Mouse (Mus musculus) hematopoietic stem cell, adult 5-6 weeks (primary cell): ENCODE data around the gene Srgap2. TPM values are rescaled to one million over a fixed set of nuclear protein-coding genes. Genes with fewer than 3 reads are reported as not detected.

Experiments
- ATAC-seq, 2 experiments: fragments of 125-278 bp in 1 of 2; replicated peaks in 1 of 2; 2 replicates each; pipeline ENCODE4 v1.8.0; 2016 to 2017; ENCODE audit warnings: inconsistent platforms in 2 of 2, mild to moderate bottlenecking in 2 of 2, moderate number of reproducible peaks in 2 of 2, low read depth in 1 of 2, moderate TSS enrichment in 1 of 2; ENCODE audit not compliant: low FRiP score in 2 of 2, poor library complexity in 2 of 2, severe bottlenecking in 2 of 2, insufficient read depth in 1 of 2, low TSS enrichment in 1 of 2
- total RNA-seq: library from RNA; stranded (forward); fragments of 172-1452, 232-1000 nt; gene quantifications from 2 replicates; pipeline ENCODE4 v1.2.3, GENCODE M21; 2017

Srgap2 gene
- total RNA-seq: 15.6 and 18.3 TPM in 2 replicates

DNA sequence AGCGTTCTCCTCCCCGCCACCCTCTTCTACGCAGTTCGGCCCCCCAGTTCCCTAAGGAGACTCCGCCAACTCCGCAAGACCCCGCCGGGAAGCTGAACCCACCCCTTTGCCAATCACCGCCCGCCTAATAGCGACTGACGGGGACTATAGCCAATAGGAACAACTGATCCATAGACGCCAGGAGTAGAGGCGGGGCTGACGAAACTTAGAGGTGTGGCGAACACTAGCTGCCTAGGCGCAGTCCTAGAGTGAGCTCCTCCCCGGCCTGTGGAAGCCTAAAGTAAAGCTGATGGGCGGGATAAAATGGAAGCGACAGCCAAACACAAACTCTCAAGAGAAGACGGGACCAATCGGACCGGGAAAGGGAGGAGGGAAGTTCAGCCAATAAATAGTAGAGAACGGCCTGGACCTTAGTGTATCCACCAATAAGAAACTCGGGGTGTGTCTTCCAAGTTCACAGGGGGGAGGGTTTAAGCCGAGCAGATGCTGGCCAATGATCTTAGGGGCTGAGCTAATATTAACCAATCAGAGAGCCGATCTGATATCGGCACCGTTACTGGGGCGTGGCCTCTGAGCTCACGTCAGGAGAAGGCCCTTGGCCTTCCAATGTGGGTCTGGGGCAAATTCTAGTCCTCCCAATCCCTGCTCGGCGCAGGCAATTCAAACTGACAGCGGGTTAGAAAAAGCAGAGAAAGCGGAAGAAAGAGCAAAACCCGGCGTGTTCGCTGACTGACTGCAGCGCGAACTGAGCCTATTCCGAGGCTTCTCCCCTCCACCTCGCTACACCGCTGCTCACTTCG, at the start of gene Srgap2, which contains the start of gene Fam72a:
Gene Srgap2, minus strand, starts transcription at position 72 of the 800 bp plus-strand sequence.
Gene Fam72a, plus strand, starts transcription at position 623 of the 800 bp plus-strand sequence.
- peak; percentile 82 to 89 for ATAC-seq

DNA sequence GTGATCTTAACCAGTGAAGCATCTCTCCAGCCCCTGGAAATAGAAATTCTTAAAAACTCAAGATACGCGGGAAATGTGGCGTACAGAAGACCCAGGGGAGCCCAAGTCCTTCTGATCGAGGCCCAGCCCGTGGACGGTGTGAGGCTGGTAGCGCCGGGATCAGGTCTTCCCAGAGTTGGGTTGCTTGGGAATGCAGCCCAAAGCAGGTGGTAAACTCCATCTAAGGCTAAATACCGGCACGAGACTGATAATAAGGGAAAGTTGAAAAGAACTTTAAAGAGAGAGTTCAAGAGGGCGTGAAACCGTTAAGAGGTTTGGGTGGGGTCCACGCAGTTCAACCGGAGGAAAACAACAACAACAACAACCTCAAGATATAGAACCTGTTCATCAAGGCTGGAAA, 46.6 kb upstream of the Srgap2 start:
- ATAC-seq: peak; percentile 56 to 74; a peak in 2 of 4 replicates

DNA sequence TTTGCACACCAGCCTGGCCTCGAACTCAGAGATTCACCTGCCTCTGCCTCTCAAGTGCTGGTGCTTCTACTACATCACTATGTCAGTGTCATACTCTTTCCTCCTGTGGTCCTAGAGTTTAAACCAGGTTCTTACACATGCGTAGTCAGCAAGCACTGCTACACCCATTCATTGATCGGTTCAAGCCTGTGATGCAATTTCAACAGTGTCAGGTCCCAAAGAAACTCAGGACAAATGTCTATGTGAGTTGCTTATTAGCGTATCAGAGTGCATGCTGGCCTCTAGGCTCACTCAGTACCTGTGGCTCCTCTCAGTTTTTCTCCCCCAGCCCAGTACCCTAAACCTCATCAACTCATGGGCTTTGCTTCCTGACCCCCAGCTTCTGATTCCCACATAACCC, 43.2 kb upstream of the Srgap2 start:
- no peak for ATAC-seq

DNA sequence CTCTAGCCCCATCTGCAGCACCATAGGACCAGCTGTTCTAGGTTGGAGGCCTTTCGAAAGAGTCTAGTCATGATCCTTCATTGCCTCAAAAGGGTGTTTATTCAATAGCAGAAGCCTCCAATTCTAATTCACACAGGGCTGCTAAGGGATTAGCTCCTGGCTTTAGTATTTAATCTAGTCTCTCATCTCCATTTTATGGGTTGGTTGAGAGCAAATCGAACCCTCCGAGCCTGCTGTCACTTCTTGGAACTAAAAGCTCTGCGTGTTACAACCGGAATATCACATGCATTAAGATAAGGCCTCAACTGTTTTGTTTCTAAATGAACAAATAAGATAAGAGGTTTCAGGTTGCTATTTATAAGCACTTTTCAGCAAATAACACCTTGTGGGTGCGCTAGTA, 42.6 kb upstream of the Srgap2 start:
- no peak for ATAC-seq

DNA sequence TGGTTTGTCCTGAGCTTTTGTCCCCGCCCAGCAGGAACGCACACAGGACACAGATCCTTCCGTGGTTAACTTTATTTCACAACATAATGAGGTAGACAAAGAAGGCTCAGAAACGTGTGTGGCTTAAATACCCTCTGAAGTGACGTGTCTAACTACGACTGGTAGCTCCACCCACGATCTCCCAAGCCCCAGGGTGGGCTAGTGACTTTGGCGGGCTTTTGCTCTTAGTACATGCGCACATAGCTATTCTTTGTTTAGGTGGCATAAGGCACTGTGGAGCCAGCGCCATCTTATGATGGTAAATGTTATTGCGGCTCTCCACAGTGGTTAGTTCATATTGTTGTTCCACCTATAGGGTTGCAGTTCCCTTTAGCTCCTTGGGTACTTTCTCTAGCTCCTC, 38.9 kb upstream of the Srgap2 start:
- ATAC-seq: peak; percentile 37 to 39; a peak in 1 of 4 replicates

DNA sequence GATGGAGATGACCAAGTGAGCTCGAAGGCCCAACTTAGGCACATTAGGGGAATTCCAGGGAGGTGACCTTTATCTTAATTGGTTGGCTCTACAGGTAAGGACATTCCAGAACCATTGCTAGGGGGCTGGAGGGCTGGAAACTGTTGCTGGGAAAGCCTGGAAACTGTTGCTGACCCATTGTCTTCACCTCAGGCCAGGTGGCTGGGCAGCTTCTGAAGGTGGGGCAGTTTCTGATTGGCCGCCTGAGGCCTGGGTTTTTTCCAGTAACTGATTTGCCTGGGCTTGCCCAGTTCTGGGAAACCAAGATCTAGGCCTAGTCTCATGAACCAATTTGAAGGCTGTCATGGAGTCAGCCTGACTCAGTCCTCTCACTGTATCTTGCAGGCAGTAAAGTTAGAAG, 34.9 kb upstream of the Srgap2 start:
- no peak for ATAC-seq

DNA sequence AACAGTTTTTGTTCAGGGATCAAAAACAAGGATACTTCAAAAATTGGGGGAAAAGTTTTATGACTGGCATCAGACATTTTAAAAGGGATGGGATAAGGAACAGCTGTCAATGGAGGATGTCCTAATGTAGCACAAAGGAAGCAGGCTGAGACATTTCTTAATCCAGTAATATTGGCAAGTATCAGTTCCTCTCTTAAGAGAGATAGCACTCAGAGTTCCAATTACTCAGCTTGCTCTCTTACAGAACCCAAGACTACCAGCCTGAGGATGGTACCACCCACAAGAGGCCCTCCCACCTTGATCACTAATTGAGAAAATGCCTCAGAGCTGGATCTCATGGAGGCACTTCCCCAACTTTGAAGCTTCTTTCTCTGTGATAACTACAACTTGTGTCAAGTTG, 33.3 kb upstream of the Srgap2 start:
- ATAC-seq: no peak

DNA sequence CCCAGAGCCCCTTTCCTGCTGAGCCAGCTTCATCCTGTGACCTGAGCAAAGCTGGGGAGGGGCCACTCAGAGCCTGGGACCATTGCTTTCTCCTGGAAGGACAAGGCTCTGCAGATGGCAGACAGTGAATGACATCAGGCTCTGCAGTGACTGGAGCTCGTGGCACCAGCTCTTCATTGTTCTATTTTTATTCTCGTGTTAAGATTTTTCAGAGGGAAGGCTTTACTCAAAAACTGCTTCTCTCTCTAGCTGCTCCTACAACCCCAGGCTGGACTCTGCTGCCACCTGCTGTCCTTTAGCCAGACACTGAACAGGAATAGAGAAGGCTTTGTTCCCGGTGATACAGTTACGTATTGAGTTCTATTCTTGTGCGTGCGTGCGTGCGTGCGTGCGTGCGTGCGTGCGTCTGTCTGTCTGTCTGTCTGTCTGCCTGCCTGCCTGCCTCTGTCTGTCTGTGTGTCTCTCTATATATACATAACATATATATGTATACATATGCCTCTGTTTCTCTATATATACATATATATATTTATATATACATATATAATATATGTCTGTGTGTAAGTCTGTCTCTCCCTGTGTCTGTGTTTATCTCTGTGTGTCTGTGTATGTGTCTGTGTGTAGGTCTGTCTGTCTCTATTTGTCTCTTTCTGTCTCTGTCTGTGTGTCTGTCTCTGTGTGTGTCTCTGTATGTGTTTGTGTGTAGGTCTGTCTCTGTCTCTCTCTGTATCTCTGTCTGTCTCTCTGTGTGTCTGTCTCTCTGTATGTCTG, 28.1 kb upstream of the Srgap2 start:
- ATAC-seq: peak; percentile 94 to 95

DNA sequence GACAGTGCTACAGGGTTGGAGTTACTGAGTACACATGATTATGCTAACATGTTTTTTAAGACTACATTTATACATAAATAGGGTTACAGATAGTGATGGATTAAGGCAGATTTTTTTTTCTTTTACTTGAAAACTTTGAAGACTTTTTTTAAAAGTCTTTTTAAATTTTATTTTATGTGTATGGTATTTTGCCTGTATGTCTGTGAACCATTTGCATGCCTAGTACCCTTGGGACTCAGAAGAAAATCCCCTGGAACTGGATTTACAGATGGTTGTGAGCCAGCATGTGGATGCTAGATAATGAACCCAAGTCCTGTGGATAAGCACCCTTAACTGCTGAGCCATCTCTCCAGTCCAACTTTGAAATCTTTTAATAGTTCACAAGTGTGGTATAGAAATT, 26.3 kb upstream of the Srgap2 start:
- ATAC-seq: no peak

DNA sequence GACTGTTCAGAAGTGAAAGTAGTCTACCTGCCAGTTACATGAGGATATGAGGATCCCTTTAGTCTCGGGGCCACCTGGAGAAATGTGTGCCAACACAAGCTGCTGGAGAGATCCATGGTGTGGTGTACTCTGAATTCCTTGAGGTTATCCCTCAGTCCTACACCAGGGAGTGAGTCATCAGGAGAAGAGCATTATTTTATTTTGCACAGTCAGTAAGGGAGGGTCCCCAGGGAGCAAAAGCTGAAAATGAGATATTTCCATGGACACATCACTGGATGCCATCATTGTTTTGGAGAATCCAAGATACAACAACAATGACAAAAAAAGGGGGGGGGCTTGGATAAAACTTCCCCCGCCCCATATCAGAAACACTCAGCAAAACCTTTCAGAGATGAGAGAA, 24.8 kb upstream of the Srgap2 start:
- no peak for ATAC-seq

DNA sequence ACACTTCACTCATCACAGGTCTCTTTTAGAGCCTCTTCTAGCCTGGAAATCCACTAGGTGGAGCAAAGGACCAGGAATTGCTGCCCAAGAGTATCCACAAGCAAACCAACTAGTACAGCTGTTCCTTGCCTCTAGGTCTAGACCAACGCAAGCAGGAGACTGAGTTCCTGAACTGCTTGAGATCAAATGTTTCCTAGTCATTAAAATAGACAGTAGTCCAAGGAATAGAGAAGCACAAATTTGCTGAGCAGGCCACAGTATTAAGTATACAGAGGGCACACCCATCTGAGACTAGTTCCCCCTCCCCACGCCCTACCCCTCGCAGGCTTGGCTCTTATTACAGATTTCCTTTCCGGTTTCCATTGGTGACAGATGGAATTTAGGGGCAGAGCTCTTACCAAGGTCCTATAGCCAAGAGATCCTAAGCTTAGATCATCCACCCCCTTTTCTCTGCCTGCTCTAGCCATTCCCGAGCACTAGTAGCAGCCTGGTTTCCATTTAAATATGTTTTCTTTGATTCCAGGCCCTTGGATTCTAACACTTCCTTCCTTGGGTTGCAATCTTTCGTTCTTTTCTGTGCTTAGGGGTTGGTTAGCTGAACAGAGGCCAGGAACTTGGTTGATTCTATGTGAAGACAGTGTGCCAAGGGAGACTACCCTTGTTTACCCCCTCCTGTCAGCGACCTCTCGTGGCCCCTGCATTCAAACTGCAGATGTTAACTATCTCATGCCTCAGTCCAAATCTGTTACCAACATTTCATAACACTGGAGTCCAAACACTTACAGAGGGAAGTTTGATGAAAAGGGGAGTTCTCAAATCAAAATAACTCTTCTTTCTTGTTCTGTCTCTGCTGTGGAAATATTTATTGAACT, 21.6 kb upstream of the Srgap2 start:
- ATAC-seq: no peak

DNA sequence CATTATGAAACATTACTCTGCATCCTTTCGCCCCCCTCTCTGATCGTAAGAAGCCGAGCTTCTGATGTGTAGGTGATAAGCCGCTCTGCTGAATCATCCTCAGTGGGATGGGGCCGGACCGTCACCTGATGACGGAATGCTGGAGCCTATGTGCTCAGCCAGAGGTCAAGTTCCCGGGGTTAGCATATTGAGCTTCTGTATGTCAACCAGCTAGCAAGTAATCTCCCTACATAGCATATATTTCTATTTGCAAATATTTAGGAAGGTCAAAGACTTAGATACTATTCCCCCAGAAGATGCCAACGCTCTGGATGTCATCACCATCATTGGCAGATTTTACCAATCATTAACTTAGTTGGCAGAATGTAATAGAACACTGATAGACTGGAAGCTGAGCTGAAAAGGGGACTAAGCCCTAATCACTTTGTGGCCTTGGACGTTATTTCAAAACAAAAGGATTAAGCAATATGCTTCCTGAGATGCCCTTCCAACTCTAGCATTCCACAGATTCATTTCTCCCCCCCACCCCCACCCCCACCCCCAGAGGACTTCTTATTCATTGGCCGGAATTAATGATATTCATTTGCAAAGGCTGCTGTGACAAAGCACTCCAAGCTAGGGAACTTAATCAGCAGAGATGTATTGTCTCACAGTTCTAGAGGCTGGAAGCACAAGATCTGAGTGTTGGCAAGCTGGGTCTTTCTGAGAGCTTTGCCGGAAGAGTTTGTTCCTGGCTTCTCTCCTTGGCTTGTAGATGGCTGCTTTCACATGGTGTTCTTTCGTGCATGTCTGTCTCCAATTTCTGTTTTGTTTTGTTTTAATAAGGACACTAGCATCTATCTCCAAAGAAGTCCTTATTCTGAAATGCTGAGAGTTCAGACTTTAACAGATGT, 19.9 kb upstream of the Srgap2 start:
- no peak for ATAC-seq

DNA sequence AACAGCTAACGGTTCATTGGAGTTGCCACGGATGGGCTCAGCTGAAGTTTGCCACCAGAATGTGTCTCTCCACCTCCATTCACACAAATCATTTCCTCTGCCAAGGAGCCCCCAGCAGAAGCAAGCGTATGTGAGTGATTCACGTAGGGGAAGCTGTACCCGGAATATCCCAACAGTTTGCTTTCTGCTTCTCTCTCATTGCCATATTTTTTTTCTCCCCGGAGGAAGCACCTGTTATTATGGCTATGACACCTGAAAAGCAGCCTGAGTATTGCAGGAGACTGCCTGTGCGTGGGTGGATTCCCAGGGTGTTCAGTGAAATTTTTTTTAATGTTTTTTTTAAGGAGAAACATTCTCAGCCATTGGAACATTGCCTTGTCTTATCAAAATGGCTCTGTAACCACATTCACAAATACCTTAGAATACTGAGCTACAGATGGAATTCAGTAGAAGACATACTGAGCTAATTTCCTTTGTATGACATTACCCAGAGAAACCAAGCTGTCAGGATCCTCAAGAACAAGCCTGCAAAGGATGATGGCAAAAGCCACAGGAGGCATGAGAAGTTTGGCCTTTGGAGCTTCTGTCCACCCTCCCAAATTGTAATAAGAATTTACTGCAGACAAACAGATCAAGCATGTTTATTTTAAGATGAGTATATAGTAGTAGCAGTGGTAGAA, 16.9 kb upstream of the Srgap2 start:
- ATAC-seq: no peak

DNA sequence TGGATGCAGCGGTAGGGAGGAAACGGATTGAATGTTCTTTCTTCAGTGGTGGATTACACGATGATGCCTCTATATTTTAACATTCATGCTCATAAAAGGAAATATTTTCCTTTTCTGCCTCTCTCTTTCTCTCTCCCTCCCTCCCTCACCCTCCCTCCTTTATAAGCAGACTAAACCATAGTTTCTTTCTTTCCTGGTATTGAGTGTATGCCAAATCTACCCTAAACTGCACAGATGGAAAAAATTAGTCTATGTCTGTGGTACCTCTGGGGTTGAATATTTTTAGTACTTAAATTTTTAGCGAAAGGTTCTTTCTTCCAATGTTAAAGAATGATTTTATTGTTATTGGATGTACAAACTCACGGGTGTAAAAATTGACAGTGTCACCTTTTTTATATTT, 14.8 kb upstream of the Srgap2 start:
- no peak for ATAC-seq

DNA sequence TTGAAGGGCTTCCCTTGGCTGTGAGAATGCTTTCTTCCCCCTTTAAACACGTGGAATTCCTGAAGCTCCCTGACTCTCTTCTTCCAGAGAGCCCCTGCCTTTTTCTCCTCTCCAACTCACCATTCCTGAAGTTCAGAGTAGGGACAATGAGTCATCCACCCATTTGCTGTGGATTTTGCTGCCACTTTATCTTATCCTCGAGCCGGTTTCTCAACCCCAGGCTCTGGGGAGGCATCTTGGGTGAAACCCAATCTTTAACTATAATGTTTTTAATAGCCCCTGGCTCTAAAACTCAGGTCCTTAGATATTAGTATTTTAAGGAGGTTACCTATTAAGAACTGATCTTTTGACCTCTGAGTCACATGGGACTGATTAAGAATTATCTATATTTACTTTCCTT, 14.3 kb upstream of the Srgap2 start:
- no peak for ATAC-seq

DNA sequence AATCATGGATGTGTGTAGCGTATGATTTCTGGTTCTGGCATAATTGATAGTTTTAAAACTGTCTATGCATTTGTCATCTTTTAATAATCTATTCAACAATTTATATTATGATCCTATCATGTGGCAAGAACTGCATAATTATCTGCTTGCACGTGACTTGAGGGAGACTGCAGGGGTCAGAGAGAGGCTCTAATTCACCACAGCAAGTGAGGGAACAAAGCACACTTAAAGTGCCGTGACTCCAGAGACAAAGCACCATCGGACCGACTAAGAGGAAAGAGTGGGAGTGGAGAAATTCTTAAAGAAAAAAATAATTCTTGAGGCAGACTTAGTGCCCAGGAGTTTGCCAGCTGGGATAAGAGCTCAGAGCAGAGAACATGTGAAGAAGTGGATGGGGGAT, 13.6 kb upstream of the Srgap2 start:
- no peak for ATAC-seq
